Mouse (Mus musculus) c-Kit-positive CD71-negative TER-119-negative erythroid progenitor cells, embryonic 14.5 days (primary cell): ENCODE data around the gene Ankrd27.

Experiments
- DNase-seq: peaks from one replicate; pipeline ENCODE4 v3.0.0-alpha.2; 2013; ENCODE audit warnings: low read depth

Ankrd27 gene

DNA sequence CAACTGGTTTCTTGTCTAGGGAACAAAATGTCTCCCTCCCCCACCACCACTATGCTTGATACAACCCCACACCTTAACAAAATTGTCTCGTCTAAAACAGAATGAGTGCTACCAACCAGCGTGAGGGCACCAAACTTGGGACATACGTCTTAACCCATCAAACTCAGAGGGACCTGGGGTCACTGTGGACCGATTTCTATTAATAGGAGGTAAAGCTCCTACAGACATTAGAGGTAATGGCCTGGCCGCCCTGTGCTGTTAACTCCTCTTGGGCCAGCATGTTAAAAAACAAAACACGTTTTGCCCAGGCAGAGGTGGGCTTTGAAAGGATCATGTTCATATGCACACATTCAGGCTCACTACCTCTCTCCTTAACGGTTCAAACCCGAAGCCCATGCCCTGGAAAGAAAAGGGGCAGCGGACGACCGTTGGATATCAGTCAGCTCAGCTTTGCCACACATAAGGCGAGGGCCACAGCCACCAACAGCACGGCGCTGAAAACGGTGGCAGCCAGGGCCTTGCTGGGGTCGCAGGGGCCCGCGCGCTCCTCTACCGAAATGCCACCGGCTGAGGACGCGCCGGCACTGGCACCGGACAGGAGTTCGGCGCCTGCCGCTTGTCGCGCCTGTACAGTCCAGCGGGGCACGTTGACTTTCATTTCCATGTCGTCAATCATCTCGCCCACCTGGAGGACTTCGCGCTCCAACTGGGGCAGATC is 1.8 kb upstream of the Ankrd27 start:
- no peak for DNase-seq

DNA sequence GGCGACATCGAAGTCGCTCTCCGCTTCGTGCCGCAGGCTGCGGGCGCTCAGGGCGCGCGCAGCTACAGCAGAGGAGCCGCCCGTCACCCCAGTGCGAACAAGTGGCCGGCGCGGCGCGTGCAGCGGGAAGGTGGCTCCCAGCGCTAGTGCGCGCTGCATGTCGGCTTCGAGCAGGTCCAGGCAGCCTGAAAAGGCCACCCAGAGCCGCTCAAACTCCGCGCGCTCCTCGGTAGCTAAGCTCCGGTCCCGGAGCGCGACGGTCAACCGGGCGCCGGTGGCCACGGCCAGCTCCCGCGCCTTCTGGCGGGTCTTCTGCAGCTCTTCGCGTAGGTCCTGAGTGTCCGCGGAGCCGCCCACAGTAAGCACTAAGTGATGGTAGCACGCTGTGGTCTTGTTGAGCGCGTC is 1.3 kb upstream of the Ankrd27 start:
- DNase-seq = no peak

DNA sequence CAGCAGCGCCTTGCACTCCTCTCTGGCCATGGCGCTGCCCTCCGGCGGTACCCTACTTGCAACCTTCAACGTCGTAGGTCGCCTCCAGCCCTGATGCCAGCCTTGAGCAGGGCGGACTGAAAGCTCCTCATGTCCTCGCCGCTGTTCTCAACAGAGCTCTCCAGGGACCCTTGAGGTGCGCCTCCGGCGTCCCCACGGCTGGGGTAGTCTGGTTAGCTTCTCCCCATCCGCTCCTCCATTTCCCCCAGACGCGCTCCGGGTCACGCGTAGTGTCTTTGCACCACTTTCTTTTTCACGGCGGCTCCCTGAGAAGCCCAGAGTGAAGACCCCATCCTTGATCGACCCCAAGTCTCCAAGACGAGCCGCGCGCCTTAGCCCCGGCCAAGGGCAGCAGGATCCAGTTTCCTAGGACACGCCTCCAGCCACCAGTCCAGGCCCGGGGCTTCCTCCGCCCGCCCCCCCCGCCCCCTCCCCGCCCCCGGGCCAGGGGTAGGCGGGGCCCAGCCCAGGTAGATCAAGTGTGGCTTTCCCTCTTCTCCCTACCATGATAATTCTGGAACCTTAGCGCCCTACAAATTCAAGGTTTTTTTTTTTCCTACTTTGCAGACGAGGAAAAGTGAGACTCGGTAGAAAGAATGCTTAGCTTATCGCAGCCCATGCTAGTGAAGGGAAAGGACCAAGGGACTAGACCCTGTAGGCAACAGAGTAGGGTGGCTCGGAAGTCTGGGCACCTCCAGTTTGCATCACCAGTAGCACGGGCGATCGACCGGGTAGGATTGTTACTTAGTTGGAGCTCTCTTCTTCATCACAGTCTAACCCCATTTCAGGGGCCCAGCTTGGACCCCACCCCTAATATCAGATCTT is 621 bp upstream of the Ankrd27 start, which contains the start of gene Rgs9bp:
Gene Rgs9bp (minus strand): TSS at position 392 of the 864 bp plus-strand sequence.
- no peak for DNase-seq

DNA sequence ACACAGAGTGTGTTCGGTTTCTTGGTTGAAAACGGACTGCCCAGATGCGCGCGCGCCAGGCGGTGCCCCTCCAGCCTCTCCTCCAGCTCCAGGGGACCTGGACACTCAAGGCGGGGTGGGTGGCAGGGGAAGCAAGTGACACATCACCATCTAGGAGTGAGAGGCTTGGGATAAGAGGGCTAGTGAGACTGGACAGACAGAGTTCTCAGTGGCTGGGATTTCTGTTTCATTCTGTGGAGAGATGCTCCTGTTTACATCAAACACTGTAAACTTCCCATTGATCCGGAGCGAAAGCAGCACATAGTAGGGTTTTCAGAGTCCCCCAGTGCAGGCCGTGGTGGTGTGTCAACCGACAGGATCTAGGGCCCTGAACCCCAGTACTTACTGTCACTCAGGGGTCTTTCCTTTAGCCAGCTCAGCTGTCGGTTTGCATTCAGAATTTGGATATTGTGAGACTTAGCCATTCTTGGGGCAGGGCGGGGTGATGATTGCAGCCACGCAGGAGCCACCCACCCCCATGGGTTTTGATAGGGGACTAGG is 932 bp downstream of the Ankrd27 start:
- DNase-seq = no peak

DNA sequence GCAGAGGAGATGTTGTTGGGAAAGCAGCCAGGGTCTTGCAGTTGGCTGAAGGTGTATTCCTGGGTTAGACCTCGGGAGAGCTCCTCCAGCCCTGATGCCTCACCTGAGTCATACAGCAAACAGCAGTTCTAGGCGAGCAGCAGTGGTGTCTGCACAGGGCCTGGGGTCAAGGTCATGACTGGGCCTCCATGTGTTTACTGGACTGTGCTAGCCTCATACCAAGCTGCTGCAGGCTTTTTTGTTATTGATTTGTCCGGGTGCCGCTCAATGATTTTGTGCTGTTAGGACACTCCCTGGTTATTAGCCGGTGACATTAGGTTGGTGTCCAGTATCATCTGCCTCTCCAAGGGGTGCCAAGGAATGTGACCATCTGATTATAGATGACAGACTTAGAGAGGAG is 1.7 kb downstream of the Ankrd27 start:
- DNase-seq = no peak

DNA sequence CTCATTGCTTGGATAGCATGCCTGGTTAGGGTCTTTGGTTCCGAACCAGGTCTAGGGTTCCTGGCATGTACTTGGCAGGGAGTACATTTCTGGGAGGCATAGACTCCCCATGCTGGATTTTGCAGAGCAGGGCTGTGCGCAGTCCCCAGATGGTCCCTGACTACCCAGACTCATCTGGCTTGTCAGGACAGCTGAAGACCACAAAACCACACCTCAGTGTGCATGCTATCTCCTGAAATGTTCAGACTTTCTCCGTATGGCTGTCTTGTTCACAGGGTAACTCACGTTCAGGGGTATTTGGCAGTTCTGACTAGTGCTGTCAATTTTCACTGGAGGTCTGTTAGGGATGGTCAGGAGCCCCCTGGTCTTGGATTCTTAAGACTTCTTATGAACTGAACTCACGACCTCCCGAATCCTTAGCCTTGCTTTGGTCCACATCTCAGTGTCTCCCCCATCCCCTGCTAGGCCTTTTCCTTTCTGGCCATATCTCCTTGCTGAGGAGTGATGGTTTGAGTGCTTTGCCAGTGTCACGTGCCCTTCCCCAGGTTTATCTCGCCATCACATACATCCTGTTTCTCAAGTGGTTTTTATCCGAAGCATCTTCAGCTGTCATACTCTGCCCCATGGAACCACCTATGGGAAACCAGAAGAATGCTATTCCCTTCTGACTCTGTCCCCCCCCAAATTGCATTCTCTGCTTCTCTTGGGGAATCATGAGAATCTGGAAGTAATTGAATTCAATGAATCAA is 2.8 kb downstream of the Ankrd27 start:
- DNase-seq = no peak

DNA sequence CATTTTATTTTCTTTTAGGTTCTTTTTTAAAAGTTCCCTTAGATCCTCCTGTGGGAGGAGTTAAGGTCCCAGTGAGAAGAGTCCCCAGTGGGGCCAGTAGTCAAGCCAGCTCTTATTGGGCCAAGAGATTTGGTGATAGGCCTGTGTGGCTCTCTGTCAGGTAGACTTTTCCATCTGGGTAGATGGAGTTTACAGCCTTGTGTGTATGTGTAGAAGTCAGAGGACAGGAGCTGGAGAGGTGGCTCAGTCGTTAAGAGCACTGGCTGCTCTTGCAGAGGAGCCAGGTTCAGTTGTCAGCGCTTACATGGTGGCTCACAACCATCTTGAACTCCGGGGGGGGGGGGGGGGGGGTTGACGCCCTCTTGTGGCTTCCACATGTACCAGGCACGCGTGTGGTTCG is 3.4 kb downstream of the Ankrd27 start:
- no peak for DNase-seq

DNA sequence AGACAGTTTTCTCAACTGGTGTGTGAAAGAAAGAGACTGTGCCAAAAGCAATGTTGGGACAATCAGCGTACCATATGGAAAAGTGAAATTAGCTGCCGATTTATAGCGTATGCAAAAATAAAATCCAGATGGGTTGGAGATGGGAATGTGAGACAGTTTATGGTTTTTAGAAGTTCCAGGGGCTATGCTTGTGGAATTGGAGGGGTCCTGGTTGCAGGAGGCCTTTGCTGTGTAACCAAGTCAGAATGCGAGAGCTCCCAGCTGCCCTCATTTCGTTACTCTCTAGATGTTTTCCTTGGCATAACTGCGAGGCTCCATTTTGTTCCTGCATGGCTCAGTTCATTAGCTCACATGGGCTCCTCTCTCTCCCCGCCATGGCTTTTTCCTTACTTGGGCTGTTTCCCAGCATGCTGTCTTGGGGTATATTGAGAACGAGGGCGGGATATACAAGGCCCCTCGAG is 4.7 kb downstream of the Ankrd27 start:
- DNase-seq = no peak

DNA sequence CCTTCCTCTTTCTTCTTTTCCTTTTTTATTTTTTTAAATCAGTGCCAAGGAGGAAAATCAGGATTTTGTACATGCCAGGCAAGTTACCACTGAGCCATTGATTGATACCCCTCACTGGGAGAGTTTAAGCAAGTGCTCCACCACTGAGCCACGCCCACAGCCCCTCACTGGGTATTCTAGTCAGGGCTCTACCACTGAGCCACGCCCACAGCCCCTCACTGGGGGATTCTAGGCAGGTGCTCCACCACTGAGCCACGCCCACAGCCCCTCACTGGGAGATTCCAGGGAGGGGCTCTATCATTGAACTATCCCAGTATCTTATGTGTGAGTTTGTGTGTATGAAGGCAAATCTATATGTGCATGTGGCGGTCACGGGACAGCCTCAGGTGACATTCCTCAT is 8.3 kb downstream of the Ankrd27 start:
- no peak for DNase-seq

DNA sequence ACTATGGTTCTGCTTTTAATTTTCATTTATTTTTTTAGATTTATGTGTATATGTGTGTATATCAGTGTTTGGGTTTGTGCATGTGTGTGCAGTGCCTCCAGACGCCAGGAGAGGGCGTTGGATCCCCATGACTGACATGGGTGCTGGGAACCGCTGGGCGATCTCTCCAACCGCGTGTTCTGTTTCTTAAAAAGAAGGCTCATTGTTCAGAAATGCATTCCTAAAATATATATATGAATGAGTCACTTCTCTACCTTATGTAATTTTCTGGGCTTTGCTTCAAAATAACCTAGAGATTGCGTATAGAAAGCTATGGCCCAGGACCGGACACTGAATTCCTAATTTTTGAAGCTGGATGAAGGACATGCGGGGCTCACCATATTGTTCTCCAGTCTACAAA is 13.4 kb downstream of the Ankrd27 start:
- no peak for DNase-seq

DNA sequence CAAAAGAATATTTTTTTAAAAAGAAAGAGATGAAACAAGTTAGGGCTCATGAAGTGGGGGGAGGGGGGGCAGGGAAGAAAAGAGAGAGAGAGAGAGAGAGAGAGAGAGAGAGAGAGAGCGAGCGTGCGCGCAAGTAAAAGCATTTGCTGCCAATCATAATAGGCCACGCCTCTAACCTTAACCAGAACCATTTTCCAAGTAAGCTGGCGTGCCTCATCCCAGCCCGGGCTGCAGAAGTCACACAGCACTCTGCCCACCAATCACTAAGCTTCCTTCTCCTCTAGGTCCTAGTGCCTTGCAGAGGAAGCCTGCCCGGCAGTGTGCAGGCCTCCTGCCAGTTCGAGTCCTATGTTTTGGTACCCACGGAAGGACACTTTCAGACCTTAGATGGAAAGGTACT is 14.0 kb downstream of the Ankrd27 start:
- no peak for DNase-seq

DNA sequence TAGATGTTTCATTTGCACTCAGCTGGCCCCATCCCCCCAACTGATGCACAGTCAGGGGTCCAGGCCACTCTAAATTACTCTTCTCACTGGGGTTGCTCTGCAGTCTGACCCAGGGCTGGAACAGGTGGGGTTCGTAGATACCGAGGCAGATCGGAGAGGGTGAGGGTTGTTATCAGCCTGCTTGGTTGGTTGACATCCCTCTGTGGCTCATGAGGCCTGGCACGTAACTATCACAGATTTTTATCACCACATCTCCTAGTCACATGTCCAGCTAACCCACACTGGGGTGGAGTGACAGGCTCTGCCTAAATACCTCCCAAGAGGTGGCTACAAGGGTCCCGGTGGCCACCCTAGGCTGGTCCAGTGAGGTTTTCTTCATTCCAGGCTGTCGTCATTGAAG is 15.1 kb downstream of the Ankrd27 start:
- no peak for DNase-seq

DNA sequence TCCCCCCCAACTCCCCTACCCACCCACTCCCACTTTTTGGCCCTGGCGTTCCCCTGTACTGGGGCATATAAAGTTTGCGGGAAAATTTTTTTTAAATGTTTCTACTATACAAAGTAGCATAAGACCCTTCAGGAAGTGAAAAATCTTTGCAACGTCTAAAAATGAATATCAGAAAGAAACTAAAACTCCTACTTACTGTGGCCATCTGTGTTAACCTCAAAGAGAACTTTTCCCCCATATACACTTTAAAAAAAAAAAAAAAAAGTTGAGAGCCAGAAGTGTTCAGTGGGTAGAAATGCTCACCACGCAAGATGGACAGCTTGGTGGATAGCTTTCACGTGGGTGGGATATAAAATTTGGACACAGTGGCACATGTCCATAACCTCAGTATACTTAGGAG is 16.7 kb downstream of the Ankrd27 start:
- no peak for DNase-seq

DNA sequence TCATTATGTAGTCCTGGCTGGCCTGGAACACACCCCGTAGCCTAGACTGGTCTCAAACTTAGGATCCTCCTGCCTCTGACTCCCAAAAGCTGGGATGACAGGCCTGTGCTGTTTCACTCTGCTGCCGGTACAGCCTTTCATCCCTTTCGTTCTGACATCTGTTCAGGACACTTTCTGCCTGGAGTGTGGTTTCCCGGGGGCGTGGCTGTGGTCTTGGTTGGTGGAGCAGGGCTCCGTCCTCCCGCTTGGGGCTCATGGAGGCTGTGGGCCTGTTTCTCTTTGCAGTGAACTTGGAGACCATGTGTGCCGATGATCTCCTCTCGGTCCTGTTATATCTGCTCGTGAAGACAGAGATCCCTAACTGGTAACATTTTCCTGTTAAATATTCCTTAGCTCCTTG is 20.8 kb downstream of the Ankrd27 start:
- no peak for DNase-seq

DNA sequence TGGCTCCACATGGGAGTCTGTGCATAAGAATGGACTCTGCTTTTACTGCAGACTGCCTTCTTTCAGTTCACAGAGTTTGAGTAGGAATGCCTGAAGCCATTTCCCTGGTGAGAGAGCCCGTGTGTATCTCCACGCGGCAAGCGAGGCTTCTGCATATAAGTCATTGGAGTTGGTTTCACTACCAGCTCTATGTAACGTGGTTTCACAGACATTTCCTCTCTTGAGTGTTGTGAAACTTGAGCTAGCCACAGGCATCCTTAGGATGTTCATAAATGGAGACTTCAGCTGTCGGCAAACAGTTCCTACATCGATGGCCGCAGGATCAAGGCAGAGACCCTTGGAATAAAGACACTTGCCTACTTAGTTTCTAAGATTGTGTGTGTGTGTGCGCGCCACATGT is 23.2 kb downstream of the Ankrd27 start:
- no peak for DNase-seq

DNA sequence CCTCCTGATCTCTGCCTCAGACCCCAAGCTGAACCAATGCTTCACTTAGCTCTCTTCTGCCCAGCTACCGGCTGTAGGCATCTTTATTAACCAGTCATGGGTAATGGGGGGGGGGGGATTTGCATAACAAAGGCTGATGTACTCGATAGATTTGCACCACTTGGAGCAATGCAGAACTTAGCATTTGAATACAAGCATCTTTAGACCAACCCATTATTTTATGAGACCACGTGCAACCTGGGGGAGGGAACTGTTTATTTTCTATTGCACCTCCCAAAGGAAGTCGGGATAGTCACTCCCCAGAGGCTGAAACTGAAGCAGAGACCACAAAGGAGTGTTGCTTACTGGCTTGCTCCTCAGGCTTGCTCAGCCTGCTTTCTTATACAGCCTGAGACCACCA is 31.5 kb downstream of the Ankrd27 start:
- no peak for DNase-seq

DNA sequence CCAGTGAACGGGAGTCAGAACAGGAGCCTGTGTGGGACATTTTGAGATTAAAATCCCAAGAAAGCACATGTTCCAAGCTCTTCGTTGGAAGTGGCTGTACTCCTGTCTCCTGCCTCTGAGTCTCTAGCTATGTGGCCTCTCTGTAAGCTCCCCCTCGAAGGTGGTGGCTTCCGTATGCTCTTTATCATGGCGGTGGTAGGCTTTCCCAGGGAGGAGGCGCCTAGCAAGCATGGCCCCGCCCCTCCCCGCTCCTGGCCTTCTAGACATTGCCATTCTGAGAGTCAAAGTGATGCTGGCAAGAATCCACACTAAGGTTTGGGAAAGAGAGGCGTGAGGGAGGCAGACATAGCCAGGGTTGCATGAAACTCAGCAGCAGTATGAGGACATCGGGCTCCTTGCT is 36.6 kb downstream of the Ankrd27 start:
- DNase-seq = no peak

DNA sequence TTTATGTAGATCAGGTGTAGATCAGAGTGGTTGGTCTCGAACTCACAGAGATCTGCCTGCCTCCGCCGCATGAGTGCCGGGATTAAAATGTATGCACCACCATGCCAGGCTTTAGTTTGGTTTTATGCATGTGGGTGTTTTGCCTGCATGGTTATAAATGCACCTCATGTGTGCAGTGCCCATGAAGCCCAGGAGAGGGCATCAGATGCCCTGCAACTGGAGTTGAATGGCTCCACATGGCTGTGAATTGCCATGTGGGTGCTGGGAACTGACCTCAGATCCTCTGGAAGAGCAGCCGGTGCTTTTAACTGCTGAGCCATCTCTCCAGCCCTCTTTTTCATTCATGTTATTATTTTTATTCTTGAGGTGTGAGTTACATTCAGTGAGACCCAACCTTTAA is 40.0 kb downstream of the Ankrd27 start:
- DNase-seq = no peak

DNA sequence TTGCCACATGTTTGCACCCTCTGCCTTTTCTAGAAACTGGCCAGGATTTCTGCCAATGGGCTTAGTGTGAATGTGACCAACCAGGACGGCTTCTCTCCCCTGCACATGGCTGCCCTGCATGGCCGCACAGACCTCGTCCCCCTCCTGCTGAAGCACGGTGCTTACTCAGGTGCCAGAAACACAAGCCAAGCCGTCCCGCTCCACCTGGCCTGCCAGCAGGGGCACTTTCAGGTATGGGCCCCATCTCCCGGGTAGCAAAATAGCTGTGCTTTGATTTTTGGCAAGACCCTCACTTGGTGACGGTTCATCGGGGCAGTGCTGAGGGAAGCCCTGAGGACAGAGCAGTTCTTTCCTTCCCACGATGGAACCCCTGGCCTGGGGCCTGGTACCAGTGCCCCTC is 41.3 kb downstream of the Ankrd27 start:
- DNase-seq = no peak

DNA sequence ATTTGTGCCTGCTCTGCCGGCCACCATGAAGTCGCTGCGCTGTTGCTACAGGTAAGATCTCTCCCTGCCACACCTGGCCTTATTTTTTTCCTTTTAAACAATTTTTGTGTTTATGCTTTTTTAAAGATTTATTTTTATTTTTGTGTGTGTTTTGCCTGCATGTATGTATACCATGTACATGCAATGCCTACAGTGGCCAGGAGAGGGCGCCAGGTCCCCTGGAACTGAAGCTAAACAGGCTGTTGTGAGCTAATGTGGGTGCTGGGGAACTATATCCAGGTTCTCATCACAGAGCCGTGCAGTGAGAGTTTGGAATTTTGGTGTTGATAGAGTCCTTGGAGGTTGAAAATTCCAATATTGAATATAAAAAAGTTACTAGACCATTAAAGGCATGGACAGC is 42.5 kb downstream of the Ankrd27 start:
- peak; percentile 34 for DNase-seq

DNA sequence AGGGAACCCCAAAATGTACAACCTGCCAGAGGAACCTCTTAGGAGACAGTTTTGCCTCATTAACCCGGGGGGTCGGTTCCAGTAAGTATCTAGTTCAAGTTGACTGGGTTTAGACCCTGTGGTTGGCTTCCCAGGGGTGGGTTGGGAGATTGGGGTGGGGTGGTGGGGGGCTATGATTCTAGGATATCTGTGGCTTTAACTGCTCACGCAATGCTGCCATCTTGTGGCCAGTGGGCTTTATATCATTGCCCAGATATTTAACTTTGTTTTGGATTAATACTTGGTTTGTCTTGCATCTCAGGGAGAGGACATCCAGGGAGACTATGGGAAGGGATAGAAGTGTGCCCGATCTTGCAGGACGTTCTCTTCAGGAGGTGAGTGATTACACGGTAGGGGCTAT is 50.2 kb downstream of the Ankrd27 start:
- no peak for DNase-seq

DNA sequence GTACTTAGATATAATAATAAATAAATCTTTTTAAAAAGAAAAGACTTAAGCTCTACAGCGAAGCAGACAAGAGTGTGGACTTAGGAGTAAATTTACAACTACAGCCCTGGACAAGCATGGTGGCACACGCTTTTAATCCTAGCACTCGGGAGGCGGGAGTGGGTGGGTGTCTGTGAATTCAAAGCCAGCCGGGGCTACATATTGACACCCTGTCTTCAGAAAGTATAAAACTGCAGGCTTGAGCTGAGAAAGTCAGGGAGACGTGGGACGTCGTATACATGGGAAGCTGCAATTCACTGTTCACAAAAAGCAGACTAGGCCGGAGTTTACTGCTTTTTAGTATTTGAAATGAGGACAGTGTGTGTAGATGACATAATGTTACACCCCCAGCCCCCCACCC is 50.8 kb downstream of the Ankrd27 start:
- no peak for DNase-seq
